Mouse (Mus musculus) forebrain, embryonic 10.5 days (tissue): ENCODE measurements around the gene Glrb. TPM values are rescaled to one million over a fixed set of nuclear protein-coding genes. Genes with fewer than 3 reads are reported as not detected.

ENCODE experiments used
- DNase-seq: peaks from one replicate; pipeline ENCODE4 v3.0.0-alpha.2; 2017; ENCODE audit warnings: low spot score; ENCODE audit errors: extremely low spot score
- H3K27ac ChIP-seq: fragments of 300-500 bp; sonication (generic); 2 replicates; pipeline ENCODE4 v1.5.1; 2016; ENCODE audit warnings: mild to moderate bottlenecking
- H3K27me3 ChIP-seq: fragments of 300-500 bp; sonication (generic); 2 replicates; pipeline ENCODE4 v1.6.1; 2016; ENCODE audit warnings: mild to moderate bottlenecking; ENCODE audit not compliant: poor library complexity, severe bottlenecking
- H3K36me3 ChIP-seq: fragments of 300-500 bp; sonication (generic); replicated peaks from 2 replicates; pipeline ENCODE4 v1.6.1; 2016; ENCODE audit warnings: mild to moderate bottlenecking, moderate library complexity
- H3K4me1 ChIP-seq: fragments of 300-500 bp; sonication (generic); 2 replicates; pipeline ENCODE4 v1.6.1; 2016
- H3K4me3 ChIP-seq: fragments of 300-500 bp; sonication (generic); 2 replicates; pipeline ENCODE4 v1.5.1; 2016; ENCODE audit warnings: mild to moderate bottlenecking, moderate library complexity
- H3K9me3 ChIP-seq: fragments of 300-500 bp; sonication (generic); 2 replicates; pipeline ENCODE4 v1.6.1; 2016; ENCODE audit warnings: mild to moderate bottlenecking, moderate library complexity
- WGBS: fragments of 180-500 bp; shearing (Covaris S2); methylation state at CpG from one replicate; pipeline ENCODE4 v1.1.7; 2016; 5-methylcytosine and 5-hydroxymethylcytosine counted together
- polyA plus RNA-seq: library from polyadenylated mRNA; unstranded; fragments of >200 nt; fragmentation: Nextera tagmentation; extraction: Ambion mirVana; gene quantifications from 2 replicates; pipeline ENCODE4 v1.2.1, GENCODE M21; 2016

Gene Glrb
- polyA plus RNA-seq, 1 experiment from 2014 or later: 7.2 TPM

GRCm38 (mm10) chr3:80874690-80875353 lies 38.6 kb downstream of the Glrb start:
- H3K4me3 ChIP-seq: no peak overlapping the region
- H3K36me3 ChIP-seq: no peaks in the 10 kb centered on the region
- no peaks in the 10 kb centered on the region for H3K27me3 ChIP-seq
- no peak for DNase-seq
- 90% methylated on average over 7 of the region's 7 CpGs for WGBS
- H3K27ac ChIP-seq: no peak overlapping the region
- H3K9me3 ChIP-seq: no peaks in the 10 kb centered on the region
- peaks cover 3% of the 10 kb centered on the region; the same call in 1 of the 2 replicates for H3K4me1 ChIP-seq

- peaks cover 3% of the 10 kb centered on the region; the same call in 1 of the 2 replicates for H3K4me1 ChIP-seq
- H3K27ac ChIP-seq: no peak overlapping the region
- no peaks in the 10 kb centered on the region for H3K27me3 ChIP-seq
- H3K4me3 ChIP-seq: no peak overlapping the region
- no peaks in the 10 kb centered on the region for H3K36me3 ChIP-seq
- 85% methylated on average over 5 of the region's 5 CpGs for WGBS
- H3K9me3 ChIP-seq: no peaks in the 10 kb centered on the region
- no peak for DNase-seq
These were observed 39.4 kb downstream of the Glrb start for GRCm38 (mm10) chr3:80874081-80874480.

DNA sequence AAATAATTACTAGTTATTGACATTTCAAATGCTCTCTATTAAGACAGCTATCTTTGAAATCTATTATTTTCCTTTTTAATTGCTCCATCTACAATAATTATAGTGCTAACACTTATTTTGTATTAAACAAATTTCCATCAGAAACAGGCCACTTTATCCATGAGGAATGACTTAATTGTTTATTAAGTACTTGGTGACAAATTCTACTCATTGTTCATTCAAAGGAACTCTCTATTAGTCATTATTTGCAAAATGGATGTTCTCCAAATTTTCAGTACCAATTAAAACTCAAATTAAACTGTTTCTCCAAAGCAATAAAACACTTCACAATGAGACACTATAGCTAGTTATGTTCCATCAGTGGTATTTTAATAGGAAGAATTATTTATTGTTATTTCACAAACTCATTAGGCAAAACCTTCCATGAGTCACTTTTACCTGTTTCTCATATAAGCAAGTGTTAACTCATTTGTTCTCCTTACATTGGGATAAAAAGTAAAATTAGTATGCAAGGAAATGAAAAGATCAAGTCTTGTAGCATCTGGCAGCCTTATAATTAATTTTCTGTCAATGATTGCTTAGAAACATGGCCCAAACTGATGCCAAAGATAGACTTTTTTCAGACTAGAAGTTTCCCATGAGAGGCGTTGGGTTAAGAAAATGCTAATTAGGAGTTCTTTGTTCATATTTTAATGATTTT lies 41.8 kb downstream of the Glrb start:
- no peak for DNase-seq
- Histone ChIP-seq H3K4me3 (no peak overlapping the region), H3K4me1 (no peaks in the 10 kb centered on the region), H3K9me3 (no peaks in the 10 kb centered on the region), H3K27me3 (no peaks in the 10 kb centered on the region), H3K27ac (no peak overlapping the region), H3K36me3 (no peaks in the 10 kb centered on the region)
- WGBS: 95% methylated on average over 1 of the region's 1 CpGs

GRCm38 (mm10) chr3:80867328-80867727 lies 46.1 kb downstream of the Glrb start:
- H3K4me1 ChIP-seq: peaks cover 3% of the 10 kb centered on the region; the same call in 1 of the 2 replicates
- no peaks in the 10 kb centered on the region for H3K9me3 ChIP-seq
- 88% methylated on average over 3 of the region's 3 CpGs for WGBS
- no peaks in the 10 kb centered on the region for H3K27me3 ChIP-seq
- H3K27ac ChIP-seq: no peak overlapping the region
- H3K4me3 ChIP-seq: no peak overlapping the region
- DNase-seq: no peak
- H3K36me3 ChIP-seq: no peaks in the 10 kb centered on the region

DNA sequence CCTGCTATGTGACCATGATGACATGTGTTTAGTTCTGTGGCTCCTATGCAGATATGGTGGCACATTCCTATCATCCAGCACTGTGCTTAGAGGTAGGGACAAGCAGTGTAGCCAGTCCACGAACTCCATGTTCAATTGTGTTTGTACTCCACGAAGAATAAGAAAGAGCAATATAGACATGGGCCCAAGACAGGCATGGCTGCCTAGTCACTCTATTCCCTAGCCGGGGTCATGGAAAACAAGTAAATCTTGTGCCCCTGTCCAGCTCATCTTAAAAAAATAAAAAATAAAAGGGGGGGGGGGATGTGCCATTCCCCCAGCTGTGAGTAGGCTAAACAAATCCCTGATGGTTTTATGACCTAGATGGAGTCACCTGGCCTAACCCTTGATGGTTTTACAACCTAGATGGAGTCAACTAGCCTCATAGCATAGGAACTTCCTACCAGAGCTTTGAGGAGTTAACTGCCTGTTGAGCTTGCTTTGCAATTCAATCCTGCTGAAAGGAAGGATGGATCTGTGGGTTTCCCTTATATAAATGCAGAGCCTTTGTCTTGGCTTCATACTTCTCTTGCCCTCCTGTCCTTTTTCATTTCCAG lies 60.5 kb downstream of the Glrb start:
- Histone ChIP-seq H3K27ac (no peak overlapping the region), H3K9me3 (no peaks in the 10 kb centered on the region), H3K4me3 (no peak overlapping the region), H3K4me1 (no peaks in the 10 kb centered on the region), H3K36me3 (no peaks in the 10 kb centered on the region), H3K27me3 (no peaks in the 10 kb centered on the region)
- 90% methylated on average over 3 of the region's 3 CpGs for WGBS
- DNase-seq: no peak

GRCm38 (mm10) chr3:80850947-80851346 lies 62.5 kb downstream of the Glrb start:
- H3K27ac ChIP-seq: no peak overlapping the region
- no peaks in the 10 kb centered on the region for H3K9me3 ChIP-seq
- H3K27me3 ChIP-seq: no peaks in the 10 kb centered on the region
- no peaks in the 10 kb centered on the region for H3K4me1 ChIP-seq
- 90% methylated on average over 10 of the region's 10 CpGs for WGBS
- H3K36me3 ChIP-seq: no peaks in the 10 kb centered on the region
- H3K4me3 ChIP-seq: no peak overlapping the region
- DNase-seq: no peak

GRCm38 (mm10) chr3:80845634-80846033 lies 67.8 kb downstream of the Glrb start:
- Histone ChIP-seq H3K36me3 (no peaks in the 10 kb centered on the region), H3K27ac (no peak overlapping the region), H3K4me1 (no peaks in the 10 kb centered on the region), H3K27me3 (no peaks in the 10 kb centered on the region), H3K4me3 (no peak overlapping the region), H3K9me3 (no peaks in the 10 kb centered on the region)
- DNase-seq: no peak
- WGBS: 88% methylated on average over 2 of the region's 2 CpGs

- Histone ChIP-seq H3K36me3 (no peaks in the 10 kb centered on the region), H3K9me3 (no peaks in the 10 kb centered on the region), H3K27ac (no peak overlapping the region), H3K27me3 (no peaks in the 10 kb centered on the region), H3K4me3 (no peak overlapping the region), H3K4me1 (no peaks in the 10 kb centered on the region)
- DNase-seq: no peak
- 90% methylated on average over 5 of the region's 5 CpGs for WGBS
These were observed 73.6 kb downstream of the Glrb start for GRCm38 (mm10) chr3:80839845-80840244.

DNA sequence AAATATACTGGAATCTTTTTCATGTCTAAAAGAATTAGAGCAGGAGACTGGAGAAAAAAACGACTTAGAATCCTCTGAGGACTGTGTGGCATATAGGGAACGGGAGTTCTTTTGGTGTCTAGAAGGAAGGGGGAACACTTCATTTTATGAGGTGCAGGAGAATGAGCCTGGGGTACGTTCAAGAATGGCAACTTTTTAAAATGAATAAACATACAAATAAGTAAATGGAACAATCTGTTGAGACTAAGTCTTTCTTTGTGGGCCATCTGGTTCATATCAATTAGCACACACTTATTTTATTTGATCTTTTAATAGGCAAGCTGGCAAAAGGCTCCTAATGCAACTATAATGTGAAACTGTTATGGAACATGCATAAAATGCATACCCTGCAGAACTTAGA lies 75.9 kb downstream of the Glrb start:
- H3K4me1 ChIP-seq: no peaks in the 10 kb centered on the region
- H3K9me3 ChIP-seq: no peaks in the 10 kb centered on the region
- 64% methylated on average over 3 of the region's 3 CpGs for WGBS
- DNase-seq: no peak
- no peak overlapping the region for H3K27ac ChIP-seq
- no peaks in the 10 kb centered on the region for H3K36me3 ChIP-seq
- H3K27me3 ChIP-seq: no peaks in the 10 kb centered on the region
- no peak overlapping the region for H3K4me3 ChIP-seq

- Histone ChIP-seq H3K4me3 (no peak overlapping the region), H3K4me1 (no peaks in the 10 kb centered on the region), H3K36me3 (no peaks in the 10 kb centered on the region), H3K27ac (no peak overlapping the region), H3K9me3 (no peaks in the 10 kb centered on the region), H3K27me3 (no peaks in the 10 kb centered on the region)
- no peak for DNase-seq
- 85% methylated on average over 1 of the region's 1 CpGs for WGBS
These were observed 89.5 kb downstream of the Glrb start for GRCm38 (mm10) chr3:80823975-80824374.

- Histone ChIP-seq H3K4me1 (no peaks in the 10 kb centered on the region), H3K9me3 (no peaks in the 10 kb centered on the region), H3K27ac (no peak overlapping the region), H3K27me3 (no peaks in the 10 kb centered on the region), H3K4me3 (no peak overlapping the region), H3K36me3 (no peaks in the 10 kb centered on the region)
- DNase-seq: no peak
- 93% methylated on average over 1 of the region's 1 CpGs for WGBS
These were observed 94.8 kb downstream of the Glrb start for GRCm38 (mm10) chr3:80818619-80819018.

GRCm38 (mm10) chr3:80813734-80814133 lies 99.7 kb downstream of the Glrb start:
- no peaks in the 10 kb centered on the region for H3K27me3 ChIP-seq
- H3K36me3 ChIP-seq: no peaks in the 10 kb centered on the region
- no peak overlapping the region for H3K27ac ChIP-seq
- H3K9me3 ChIP-seq: no peaks in the 10 kb centered on the region
- H3K4me1 ChIP-seq: no peaks in the 10 kb centered on the region
- no peak overlapping the region for H3K4me3 ChIP-seq
- no peak for DNase-seq

DNA sequence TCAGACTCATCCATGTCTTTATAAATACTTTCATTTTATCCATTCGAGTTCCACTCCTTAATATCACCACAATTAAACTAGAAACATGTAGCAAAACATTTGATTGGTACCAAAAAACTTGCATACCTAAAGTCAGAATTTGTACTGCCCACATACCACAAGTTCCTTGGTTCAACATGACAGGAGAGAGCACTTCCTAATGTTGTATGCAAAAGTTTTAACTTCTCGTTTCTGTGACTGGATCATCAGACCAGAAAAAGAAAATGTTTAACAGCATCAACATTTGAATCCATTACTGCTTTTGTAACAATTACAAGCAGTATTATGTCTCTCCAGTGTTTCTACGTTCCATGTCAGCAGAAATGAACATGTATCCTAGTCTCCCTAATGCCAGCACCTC lies 101.2 kb downstream of the Glrb start:
- no peak overlapping the region for H3K4me3 ChIP-seq
- no peak overlapping the region for H3K27ac ChIP-seq
- no peaks in the 10 kb centered on the region for H3K27me3 ChIP-seq
- H3K4me1 ChIP-seq: no peaks in the 10 kb centered on the region
- no peaks in the 10 kb centered on the region for H3K9me3 ChIP-seq
- DNase-seq: no peak
- WGBS: 83% methylated on average over 3 of the region's 3 CpGs
- no peaks in the 10 kb centered on the region for H3K36me3 ChIP-seq
